Mouse (Mus musculus): ENCODE measurements around the gene Ripk1. TPM values are rescaled to one million over a fixed set of nuclear protein-coding genes. Genes with fewer than 3 reads are reported as not detected.
"Not testable (repeated sequence)": the region's sequence is repeated elsewhere in the genome, so short reads cannot be mapped to it uniquely, and the experiment has no call there.

Ripk1 gene
- polyA plus RNA-seq, 1 experiment: 10.0 TPM

- Histone ChIP-seq H3K79me2 (ENCODE audit: control insufficient read depth, insufficient read depth) (no peaks in the 10 kb centered on the region), H3K4me3 (ENCODE audit: insufficient read depth, poor library complexity, severe bottlenecking) (no peak overlapping the region), H3ac (ENCODE audit: control insufficient read depth, insufficient read length, low read depth) (no peak overlapping the region), H3K36me3 (ENCODE audit: control insufficient read depth, insufficient read depth) (no peaks in the 10 kb centered on the region), H3K79me3 (ENCODE audit: low read depth) (no peaks in the 10 kb centered on the region), H3K27me3 (ENCODE audit: control insufficient read depth, insufficient read depth, insufficient read length) (no peaks in the 10 kb centered on the region)
- TF ChIP-seq USF1 (IDR thresholded peaks at IDR 0.05; ENCODE audit: low read depth): no peak
- no peak for TF ChIP-seq CTCF (IDR thresholded peaks at IDR 0.05; ENCODE audit: control insufficient read depth, insufficient read depth, insufficient read length)
These were observed 60.3 kb downstream of the Ripk1 start for GRCm38 (mm10) chr13:34062466-34062865.

- no peak overlapping the region for H3K4me3 ChIP-seq (ENCODE audit: insufficient read depth, poor library complexity, severe bottlenecking)
- H3K79me2 ChIP-seq (ENCODE audit: control insufficient read depth, insufficient read depth): no peaks in the 10 kb centered on the region
- TF ChIP-seq CTCF (IDR thresholded peaks at IDR 0.05; ENCODE audit: control insufficient read depth, insufficient read depth, insufficient read length) (no peak), MAX (IDR thresholded peaks at IDR 0.05) (no peak), FOSL1 (IDR thresholded peaks at IDR 0.05; ENCODE audit: insufficient read depth, low read length, poor library complexity, severe bottlenecking) (no peak), MYOD1 (IDR thresholded peaks at IDR 0.05; ENCODE audit: control insufficient read depth, insufficient read length, low read depth) (no peak), USF1 (IDR thresholded peaks at IDR 0.05; ENCODE audit: low read depth) (no peak), MYOG (IDR thresholded peaks at IDR 0.05; ENCODE audit: control insufficient read depth, extremely low read depth, insufficient read length) (no peak), CEBPB (IDR thresholded peaks at IDR 0.05; ENCODE audit: low read depth) (no peak)
- no peaks in the 10 kb centered on the region for H3K36me3 ChIP-seq (ENCODE audit: control insufficient read depth, insufficient read depth)
- no peak overlapping the region for H3ac ChIP-seq (ENCODE audit: control insufficient read depth, insufficient read length, low read depth)
- no peaks in the 10 kb centered on the region for H3K79me3 ChIP-seq (ENCODE audit: low read depth)
- H3K27me3 ChIP-seq (ENCODE audit: control insufficient read depth, insufficient read depth, insufficient read length): no peaks in the 10 kb centered on the region
These were observed 64.2 kb downstream of the Ripk1 start for GRCm38 (mm10) chr13:34066351-34066750.

- H3K36me3 ChIP-seq (ENCODE audit: control insufficient read depth, insufficient read depth): peaks cover 12% of the 10 kb centered on the region
- no peak overlapping the region for H3ac ChIP-seq (ENCODE audit: control insufficient read depth, insufficient read length, low read depth)
- TF ChIP-seq MYOG (IDR thresholded peaks at IDR 0.05; ENCODE audit: control insufficient read depth, extremely low read depth, insufficient read length): no peak
- no peak for TF ChIP-seq FOSL1 (IDR thresholded peaks at IDR 0.05; ENCODE audit: insufficient read depth, low read length, poor library complexity, severe bottlenecking)
- TF ChIP-seq CTCF (IDR thresholded peaks at IDR 0.05; ENCODE audit: control insufficient read depth, insufficient read depth, insufficient read length): no peak
- TF ChIP-seq USF1 (IDR thresholded peaks at IDR 0.05; ENCODE audit: low read depth): no peak
- no peak for TF ChIP-seq MYOD1 (IDR thresholded peaks at IDR 0.05; ENCODE audit: control insufficient read depth, insufficient read length, low read depth)
- no peak for TF ChIP-seq MAX (IDR thresholded peaks at IDR 0.05)
- no peak for TF ChIP-seq CEBPB (IDR thresholded peaks at IDR 0.05; ENCODE audit: low read depth)
- no peak overlapping the region for H3K4me3 ChIP-seq (ENCODE audit: insufficient read depth, poor library complexity, severe bottlenecking)
- H3K79me2 ChIP-seq (ENCODE audit: control insufficient read depth, insufficient read depth): no peaks in the 10 kb centered on the region
- H3K79me3 ChIP-seq (ENCODE audit: low read depth): peaks cover 1% of the 10 kb centered on the region
- H3K27me3 ChIP-seq (ENCODE audit: control insufficient read depth, insufficient read depth, insufficient read length): no peaks in the 10 kb centered on the region
These were observed 68.1 kb downstream of the Ripk1 start for GRCm38 (mm10) chr13:34070296-34070695.

- Histone ChIP-seq H3K27me3 (ENCODE audit: control insufficient read depth, insufficient read depth, insufficient read length) (no peaks in the 10 kb centered on the region), H3ac (ENCODE audit: control insufficient read depth, insufficient read length, low read depth) (no peak overlapping the region), H3K4me3 (ENCODE audit: insufficient read depth, poor library complexity, severe bottlenecking) (no peak overlapping the region), H3K79me3 (ENCODE audit: low read depth) (peaks cover 3% of the 10 kb centered on the region), H3K79me2 (ENCODE audit: control insufficient read depth, insufficient read depth) (peaks cover 6% of the 10 kb centered on the region), H3K36me3 (ENCODE audit: control insufficient read depth, insufficient read depth) (peaks cover 17% of the 10 kb centered on the region)
- TF ChIP-seq FOSL1 (IDR thresholded peaks at IDR 0.05; ENCODE audit: insufficient read depth, low read length, poor library complexity, severe bottlenecking) (no peak), CTCF (IDR thresholded peaks at IDR 0.05; ENCODE audit: control insufficient read depth, insufficient read depth, insufficient read length) (no peak), USF1 (IDR thresholded peaks at IDR 0.05; ENCODE audit: low read depth) (no peak), CEBPB (IDR thresholded peaks at IDR 0.05; ENCODE audit: low read depth) (no peak), MYOG (IDR thresholded peaks at IDR 0.05; ENCODE audit: control insufficient read depth, extremely low read depth, insufficient read length) (no peak), MYOD1 (IDR thresholded peaks at IDR 0.05; ENCODE audit: control insufficient read depth, insufficient read length, low read depth) (no peak), MAX (IDR thresholded peaks at IDR 0.05) (no peak)
These were observed 69.7 kb downstream of the Ripk1 start for GRCm38 (mm10) chr13:34071836-34072235.

- H3K79me3 ChIP-seq (ENCODE audit: low read depth): peaks cover 7% of the 10 kb centered on the region
- TF ChIP-seq CTCF (IDR thresholded peaks at IDR 0.05; ENCODE audit: control insufficient read depth, insufficient read depth, insufficient read length): no peak
- peak; percentile 44 for TF ChIP-seq MYOD1 (IDR thresholded peaks at IDR 0.05; ENCODE audit: control insufficient read depth, insufficient read length, low read depth)
- peak; percentile 22 for TF ChIP-seq USF1 (IDR thresholded peaks at IDR 0.05; ENCODE audit: low read depth)
- no peak for TF ChIP-seq FOSL1 (IDR thresholded peaks at IDR 0.05; ENCODE audit: insufficient read depth, low read length, poor library complexity, severe bottlenecking)
- no peak overlapping the region for H3ac ChIP-seq (ENCODE audit: control insufficient read depth, insufficient read length, low read depth)
- peaks cover 16% of the 10 kb centered on the region for H3K79me2 ChIP-seq (ENCODE audit: control insufficient read depth, insufficient read depth)
- peaks cover 17% of the 10 kb centered on the region for H3K36me3 ChIP-seq (ENCODE audit: control insufficient read depth, insufficient read depth)
- H3K4me3 ChIP-seq (ENCODE audit: insufficient read depth, poor library complexity, severe bottlenecking): no peak overlapping the region
- H3K27me3 ChIP-seq (ENCODE audit: control insufficient read depth, insufficient read depth, insufficient read length): no peaks in the 10 kb centered on the region
These were observed 70.7 kb downstream of the Ripk1 start for GRCm38 (mm10) chr13:34072847-34073246.

- not testable (repeated sequence) for H3ac ChIP-seq (ENCODE audit: control insufficient read depth, insufficient read length, low read depth); H3K79me3 ChIP-seq (ENCODE audit: low read depth); H3K4me3 ChIP-seq (ENCODE audit: insufficient read depth, poor library complexity, severe bottlenecking); H3K27me3 ChIP-seq (ENCODE audit: control insufficient read depth, insufficient read depth, insufficient read length)
- Histone ChIP-seq H3K79me2 (ENCODE audit: control insufficient read depth, insufficient read depth) (peaks cover 16% of the 10 kb centered on the region), H3K36me3 (ENCODE audit: control insufficient read depth, insufficient read depth) (peaks cover 17% of the 10 kb centered on the region)
These were observed 72.3 kb downstream of the Ripk1 start for GRCm38 (mm10) chr13:34074441-34074840.

All from C2C12 (cell line).